Mouse (Mus musculus) stomach, embryonic 14.5 days (tissue): ENCODE results near the gene Tmem240. TPM values are rescaled to one million over a fixed set of nuclear protein-coding genes. Genes with fewer than 3 reads are reported as not detected.

Source experiments
- ATAC-seq: fragments of 200-750 bp; cut with Nextera tagmentation; 2 replicates; pipeline ENCODE4 v1.8.0; 2017; ENCODE audit warnings: low read depth, moderate TSS enrichment; ENCODE audit not compliant: insufficient number of reproducible peaks, insufficient read depth, low FRiP score
- H3K27ac ChIP-seq: fragments of 300-500 bp; sonication (generic); 2 replicates; pipeline ENCODE4 v1.5.1; 2014; ENCODE audit warnings: mild to moderate bottlenecking, low read length, moderate library complexity, mixed read lengths
- H3K27me3 ChIP-seq: fragments of 300-500 bp; sonication (generic); 2 replicates; pipeline ENCODE4 v1.6.1; 2014; ENCODE audit warnings: low read length, control low read depth, mixed read lengths; ENCODE audit not compliant: control insufficient read depth, insufficient read depth
- H3K36me3 ChIP-seq: fragments of 300-500 bp; sonication (generic); 2 replicates; pipeline ENCODE4 v1.6.1; 2014; ENCODE audit warnings: mild to moderate bottlenecking, control low read depth, low read length, moderate library complexity, mixed read lengths; ENCODE audit not compliant: control insufficient read depth, insufficient read depth
- H3K4me1 ChIP-seq: fragments of 300-500 bp; sonication (generic); 2 replicates; pipeline ENCODE4 v1.6.1; 2014; ENCODE audit warnings: low read length, control low read depth, mixed read lengths; ENCODE audit not compliant: control insufficient read depth, insufficient read depth
- H3K4me2 ChIP-seq: fragments of 300-500 bp; sonication (generic); replicated peaks from 2 replicates; pipeline ENCODE4 v1.6.1; 2014; ENCODE audit warnings: low read depth, low read length, control low read depth
- H3K4me3 ChIP-seq: fragments of 300-500 bp; sonication (generic); 2 replicates; pipeline ENCODE4 v1.5.1; 2014; ENCODE audit warnings: low read depth, low read length, control low read depth
- H3K9ac ChIP-seq: fragments of 300-500 bp; sonication (generic); replicated peaks from 2 replicates; pipeline ENCODE4 v1.6.1; 2014; ENCODE audit warnings: low read depth, mild to moderate bottlenecking, control low read depth, low read length, moderate library complexity, mixed read lengths
- H3K9me3 ChIP-seq: fragments of 300-500 bp; sonication (generic); 2 replicates; pipeline ENCODE4 v1.6.1; 2016; ENCODE audit warnings: low read depth, low read length, control low read depth; ENCODE audit not compliant: control insufficient read depth
- WGBS: fragments of 180-500 bp; shearing (Covaris S2); extraction: QIAGEN DNeasy Blood & Tissue Kit; methylation state at CpG from one replicate; pipeline ENCODE4 v1.1.7; 2014; 5-methylcytosine and 5-hydroxymethylcytosine counted together
- polyA plus RNA-seq: library from polyadenylated mRNA; unstranded; fragments of >200 nt; fragmentation: Nextera tagmentation; extraction: Ambion mirVana; gene quantifications from 2 replicates; pipeline ENCODE4 v1.2.1, GENCODE M21; 2014

Tmem240 gene
- polyA plus RNA-seq, 1 experiment from 2014 or later: 0.56 TPM

GRCm38 (mm10) chr4:155770626-155771025 lies 36.0 kb downstream of the Tmem240 start:
- no peaks in the 10 kb centered on the region for H3K36me3 ChIP-seq
- H3K27ac ChIP-seq: no peak overlapping the region
- H3K4me3 ChIP-seq: peak overlapping the region; percentile 47
- peak overlapping the region; percentile 47 for H3K9ac ChIP-seq
- peak overlapping the region; percentile 69 for H3K4me2 ChIP-seq
- no peaks in the 10 kb centered on the region for H3K27me3 ChIP-seq
- 0 out of 2 replicates have a peak, but pooled peaks have one; percentile 1 for ATAC-seq
- no peaks in the 10 kb centered on the region for H3K9me3 ChIP-seq
- WGBS: 42% methylated on average over 24 of the region's 24 CpGs
- peaks cover 25% of the 10 kb centered on the region; the same call in 1 of the 2 replicates for H3K4me1 ChIP-seq

- 78% methylated on average over 2 of the region's 2 CpGs for WGBS
- no peak overlapping the region for H3K4me2 ChIP-seq
Measured at GRCm38 (mm10) chr4:155771706-155772105, 37.1 kb downstream of the Tmem240 start.

GRCm38 (mm10) chr4:155772786-155773185 lies 38.2 kb downstream of the Tmem240 start:
- no peaks in the 10 kb centered on the region for H3K27me3 ChIP-seq
- no peak overlapping the region for H3K4me3 ChIP-seq
- no peak overlapping the region for H3K27ac ChIP-seq
- no peaks in the 10 kb centered on the region for H3K36me3 ChIP-seq
- 88% methylated on average over 13 of the region's 13 CpGs for WGBS
- H3K4me1 ChIP-seq: peaks cover 25% of the 10 kb centered on the region; the same call in 1 of the 2 replicates
- H3K4me2 ChIP-seq: no peak overlapping the region
- H3K9me3 ChIP-seq: no peaks in the 10 kb centered on the region
- H3K9ac ChIP-seq: no peak overlapping the region
- ATAC-seq: no peak

More at GRCm38 (mm10) chr4:155771706-155772105, 37.1 kb downstream of the Tmem240 start:
- Histone ChIP-seq H3K9ac (no peak overlapping the region), H3K36me3 (no peaks in the 10 kb centered on the region), H3K9me3 (no peaks in the 10 kb centered on the region), H3K4me3 (no peak overlapping the region), H3K27me3 (no peaks in the 10 kb centered on the region), H3K27ac (no peak overlapping the region), H3K4me1 (peaks cover 25% of the 10 kb centered on the region; the same call in 1 of the 2 replicates)
- no peak for ATAC-seq

GRCm38 (mm10) chr4:155773335-155774078 lies 38.9 kb downstream of the Tmem240 start:
- 0 out of 2 replicates have a peak overlapping the region, but pooled peaks have one; percentile 25 for H3K9ac ChIP-seq
- no peaks in the 10 kb centered on the region for H3K36me3 ChIP-seq
- H3K4me1 ChIP-seq: peaks cover 25% of the 10 kb centered on the region; the same call in 1 of the 2 replicates
- no peak for ATAC-seq
- no peaks in the 10 kb centered on the region for H3K27me3 ChIP-seq
- 32% methylated on average over 5 of the region's 5 CpGs for WGBS
- peak overlapping the region; percentile 37 for H3K4me3 ChIP-seq
- H3K27ac ChIP-seq: peak overlapping the region; percentile 52; the same call in 1 of the 2 replicates
- peak overlapping the region; percentile 80 for H3K4me2 ChIP-seq
- no peaks in the 10 kb centered on the region for H3K9me3 ChIP-seq

- H3K9me3 ChIP-seq: no peaks in the 10 kb centered on the region
- 2% methylated on average over 35 of the region's 35 CpGs for WGBS
- H3K4me2 ChIP-seq: peak within 1 kb of the TSS; percentile 80
- peak; percentile 82 for ATAC-seq
- peak within 1 kb of the TSS; percentile 37 for H3K4me3 ChIP-seq
- H3K27ac ChIP-seq: peak within 1 kb of the TSS; percentile 89
- H3K27me3 ChIP-seq: no peaks in the 10 kb centered on the region
- 0 out of 2 replicates have a peak within 1 kb of the TSS, but pooled peaks have one; percentile 30 for H3K9ac ChIP-seq
- H3K36me3 ChIP-seq: no peaks in the 10 kb centered on the region
- peaks cover 22% of the 10 kb centered on the region; the same call in 1 of the 2 replicates for H3K4me1 ChIP-seq
Measured at GRCm38 (mm10) chr4:155774280-155774754, 39.7 kb downstream of the Tmem240 start, which contains the start of gene Vwa1. Vwa1 (minus strand) TSS chr4:155774698.

- Histone ChIP-seq H3K27me3 (no peaks in the 10 kb centered on the region), H3K9ac (no peak overlapping the region)
Measured at GRCm38 (mm10) chr4:155774971-155775740, 40.6 kb downstream of the Tmem240 start.

GRCm38 (mm10) chr4:155775855-155776254 lies 41.3 kb downstream of the Tmem240 start:
- Histone ChIP-seq H3K4me1 (peaks cover 17% of the 10 kb centered on the region; the same call in 1 of the 2 replicates), H3K36me3 (no peaks in the 10 kb centered on the region), H3K4me2 (no peak overlapping the region), H3K27ac (peak overlapping the region; percentile 89; the same call in 1 of the 2 replicates), H3K27me3 (no peaks in the 10 kb centered on the region), H3K9ac (no peak overlapping the region), H3K4me3 (no peak overlapping the region), H3K9me3 (no peaks in the 10 kb centered on the region)
- no peak for ATAC-seq
- 75% methylated on average over 3 of the region's 3 CpGs for WGBS

More at GRCm38 (mm10) chr4:155774971-155775740, 40.6 kb downstream of the Tmem240 start:
- Histone ChIP-seq H3K4me1 (peaks cover 15% of the 10 kb centered on the region; the same call in 1 of the 2 replicates), H3K9me3 (no peaks in the 10 kb centered on the region), H3K36me3 (no peaks in the 10 kb centered on the region), H3K4me2 (peak overlapping the region; percentile 80), H3K4me3 (peak overlapping the region; percentile 37; the same call in 1 of the 2 replicates), H3K27ac (peak overlapping the region; percentile 89)
- 45% methylated on average over 9 of the region's 9 CpGs for WGBS
- ATAC-seq: no peak
